Mouse (Mus musculus) 416B (cell line): ENCODE measurements around the gene Zfp524.

Experiments
- DNase-seq: peaks from one replicate; pipeline ENCODE4 v3.0.0; 2011; ENCODE audit warnings: low read depth

Zfp524 gene

DNA sequence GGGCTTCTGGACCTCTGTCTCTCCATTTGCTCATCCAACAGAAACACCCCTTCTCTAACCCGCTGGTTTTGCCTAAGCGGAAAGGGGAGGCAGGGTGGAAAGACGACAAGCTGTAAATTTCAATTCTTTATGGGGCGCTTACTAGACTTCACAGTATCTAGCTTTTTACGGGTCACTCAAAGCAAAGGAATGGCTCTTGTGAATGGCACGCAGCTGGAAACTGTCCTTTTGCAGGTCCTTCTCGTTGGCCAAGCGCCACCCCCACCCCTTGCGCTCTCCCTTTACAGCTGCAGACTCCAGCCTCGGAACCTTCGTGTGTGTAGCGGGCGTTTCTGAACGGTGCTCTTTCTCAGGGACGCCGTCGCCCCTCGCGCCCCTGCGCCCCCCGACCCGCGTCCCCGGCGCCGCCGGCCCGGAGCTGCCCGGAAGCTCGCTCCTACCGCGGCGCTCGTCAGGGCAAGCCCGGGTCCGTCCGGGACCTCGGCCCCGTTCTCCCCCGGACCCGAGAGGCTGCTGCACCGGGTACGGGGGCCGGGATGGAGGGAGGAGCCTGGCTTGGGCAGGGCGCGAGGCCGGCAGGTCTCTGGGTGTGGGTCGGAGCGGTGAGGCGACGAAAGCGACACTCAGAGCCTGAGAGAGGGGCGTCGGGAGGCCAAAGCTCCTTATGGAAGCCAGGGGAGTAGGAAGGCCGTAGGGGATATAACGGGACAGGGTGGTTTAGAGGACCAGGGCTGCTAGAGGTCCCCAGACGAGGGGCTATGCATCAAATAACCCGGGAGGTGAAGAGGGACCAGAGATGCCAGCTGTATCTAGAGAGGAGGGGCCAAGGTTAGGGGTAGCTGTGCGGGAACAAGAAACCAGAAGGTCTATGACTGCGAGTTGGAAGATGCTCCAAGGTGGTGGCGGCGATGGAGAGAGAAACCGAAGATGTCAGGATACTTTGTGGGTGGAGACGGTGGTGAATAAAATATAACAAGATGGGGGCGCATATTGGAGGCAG lies 37.3 kb downstream of the Zfp524 start, which contains the start of gene Zfp580:
Gene Zfp580 (plus strand): TSS at position 346 of the 1,000 bp plus-strand sequence.
- DNase-seq: peak; percentile 76

DNA sequence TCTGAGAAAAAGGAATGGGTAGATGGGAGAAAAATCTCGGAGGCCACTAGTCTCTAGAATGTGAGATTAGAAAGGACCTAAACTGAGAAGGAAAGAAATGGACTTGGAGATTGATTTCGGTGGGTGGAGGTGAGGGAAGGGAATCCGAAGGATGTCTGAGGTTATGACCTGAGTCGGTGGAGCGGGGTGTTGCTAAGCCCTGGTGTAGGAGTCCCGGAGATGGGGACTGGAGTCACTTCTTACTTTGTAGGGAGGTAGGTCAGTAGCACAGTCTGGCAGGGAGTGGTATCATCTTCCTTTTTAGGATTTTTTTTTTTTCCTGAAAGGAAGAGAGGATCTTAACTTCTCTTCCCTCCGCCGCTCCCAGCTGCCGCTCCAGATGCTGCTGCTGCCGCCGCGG lies 38.2 kb downstream of the Zfp524 start:
- DNase-seq: no peak

DNA sequence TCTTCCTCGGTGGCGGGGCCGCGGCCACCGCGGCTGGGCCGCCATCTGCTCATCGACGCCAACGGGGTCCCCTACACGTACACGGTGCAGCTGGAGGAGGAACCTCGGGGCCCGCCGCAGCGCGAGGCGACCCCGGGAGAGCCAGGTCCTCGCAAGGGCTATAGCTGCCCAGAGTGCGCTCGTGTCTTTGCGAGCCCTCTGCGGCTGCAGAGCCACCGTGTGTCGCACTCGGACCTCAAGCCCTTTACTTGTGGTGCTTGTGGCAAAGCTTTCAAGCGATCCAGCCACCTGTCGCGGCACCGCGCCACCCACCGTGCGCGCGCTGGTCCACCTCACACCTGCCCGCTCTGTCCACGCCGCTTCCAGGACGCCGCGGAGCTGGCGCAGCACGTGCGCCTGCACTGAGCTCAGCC lies 38.7 kb downstream of the Zfp524 start:
- DNase-seq: no peak

DNA sequence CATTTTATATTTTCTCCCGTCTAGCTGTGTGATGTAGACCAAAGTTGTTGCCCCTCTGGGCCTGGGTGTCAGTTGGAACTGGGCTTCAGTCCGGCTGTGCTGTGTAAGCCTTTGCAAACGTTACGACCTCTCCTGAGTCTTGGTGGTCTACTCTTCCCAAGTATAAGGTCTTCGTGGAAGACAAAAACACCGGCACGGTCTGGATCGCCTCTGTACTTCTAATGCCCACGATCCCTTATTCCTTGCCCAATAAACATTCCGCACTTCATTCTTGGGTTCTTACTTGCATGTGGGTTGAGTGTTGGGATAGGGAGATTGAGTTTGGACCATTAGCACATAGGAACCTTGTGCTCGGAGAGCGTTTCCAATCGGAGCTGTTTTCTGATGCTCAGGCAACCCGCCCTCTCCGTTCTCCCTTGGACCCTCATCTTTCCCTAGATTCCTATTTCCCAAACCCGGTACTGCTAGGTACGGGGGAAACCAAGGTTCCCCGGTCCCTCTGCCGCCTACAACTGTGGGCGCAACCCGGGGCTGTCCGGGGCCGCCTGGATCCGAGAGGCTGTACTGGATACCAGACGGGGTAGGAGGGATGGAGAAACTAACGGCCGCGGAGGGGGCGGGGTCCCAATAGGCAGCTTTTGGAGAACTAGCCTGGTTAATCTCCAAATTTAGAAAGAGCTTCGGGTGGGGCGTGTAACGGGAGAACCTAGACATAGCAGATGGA lies 39.4 kb downstream of the Zfp524 start:
- no peak for DNase-seq

DNA sequence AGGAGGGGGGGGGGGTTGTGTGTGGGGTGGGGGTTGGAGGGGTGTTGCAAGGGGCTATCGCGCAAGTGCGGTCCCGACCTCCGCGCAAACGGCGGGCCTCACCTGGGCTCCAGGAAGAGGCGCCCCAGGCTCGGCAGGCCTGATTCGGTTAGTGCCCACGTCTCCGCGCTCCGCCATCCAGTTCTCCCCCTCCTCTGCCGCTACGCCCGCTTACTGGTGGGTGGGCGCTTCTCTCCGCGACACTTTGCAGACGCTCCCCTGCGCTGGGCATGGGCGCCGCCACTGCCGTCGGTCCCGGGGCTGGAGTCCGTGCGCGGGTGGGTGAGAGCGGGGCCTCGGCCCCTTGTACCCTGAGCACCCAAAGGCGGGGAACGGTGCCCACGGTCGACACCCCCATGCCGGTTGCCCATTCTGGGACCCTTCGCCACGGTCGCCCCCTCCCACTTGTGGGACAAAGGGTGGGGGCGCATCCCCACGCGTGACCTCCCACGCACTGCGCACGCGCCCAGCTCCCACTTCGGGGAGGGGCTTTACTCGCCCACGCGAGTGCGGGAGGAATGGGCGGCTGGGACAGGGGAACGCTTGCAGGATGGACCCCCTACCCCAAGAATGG lies 42.5 kb downstream of the Zfp524 start:
- no peak for DNase-seq

DNA sequence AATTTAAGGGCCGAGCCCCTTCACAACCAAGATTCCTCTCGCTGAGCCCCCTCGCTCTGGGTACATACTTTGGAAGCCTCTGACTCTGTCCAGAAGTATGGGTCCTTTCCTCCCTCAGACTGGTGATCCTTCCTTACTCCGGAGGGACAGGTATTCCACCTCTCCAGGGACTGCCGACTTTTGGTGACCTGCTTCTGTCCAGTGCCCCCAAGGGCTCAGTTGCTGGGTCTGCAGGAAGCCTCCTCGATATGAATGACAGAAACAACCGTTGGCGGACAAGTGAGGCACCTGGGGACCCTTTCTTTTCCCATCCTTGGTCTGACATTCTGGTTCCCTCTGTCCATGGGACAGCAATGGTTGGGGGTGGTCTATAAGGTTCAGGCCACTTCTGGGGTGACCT lies 43.2 kb downstream of the Zfp524 start:
- DNase-seq: no peak

DNA sequence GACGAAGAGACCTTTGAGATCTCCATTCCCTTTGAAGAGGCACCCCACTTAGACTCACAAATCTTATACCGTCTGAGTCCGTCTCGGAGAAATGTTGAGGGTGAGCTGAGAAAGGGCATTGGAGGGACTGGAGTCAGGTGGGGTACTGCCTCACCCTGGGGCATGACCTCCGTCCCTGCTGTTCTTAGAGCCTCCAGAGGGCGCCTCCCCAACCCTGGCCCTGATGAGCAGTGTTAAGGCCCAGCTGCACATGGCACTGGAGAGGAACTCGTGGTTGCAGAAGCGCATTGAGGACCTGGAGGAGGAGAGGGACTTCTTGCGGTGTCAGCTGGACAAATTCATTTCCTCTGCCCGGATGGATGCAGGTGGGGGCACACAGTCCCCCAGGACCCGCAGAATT lies 43.6 kb downstream of the Zfp524 start:
- peak; percentile 79 for DNase-seq

DNA sequence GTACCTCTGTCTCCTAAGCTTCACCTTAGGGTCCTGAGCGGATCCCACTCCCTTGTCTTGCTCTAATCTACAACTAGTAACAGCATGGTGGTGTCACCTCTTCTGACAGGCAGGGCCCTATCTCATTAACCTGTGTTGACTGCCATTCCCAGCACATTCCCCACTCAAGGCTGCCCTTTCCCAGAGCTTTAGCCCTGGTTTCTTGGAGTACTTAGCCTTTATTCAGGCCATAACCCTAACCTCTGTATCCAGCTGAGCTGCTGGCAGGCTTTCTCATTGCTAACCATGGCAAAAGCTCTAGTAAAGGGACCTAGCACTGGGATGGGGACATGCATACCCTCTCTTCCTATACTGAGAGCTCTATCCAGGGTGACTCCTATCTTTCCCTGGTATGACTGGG lies 44.4 kb downstream of the Zfp524 start:
- no peak for DNase-seq

DNA sequence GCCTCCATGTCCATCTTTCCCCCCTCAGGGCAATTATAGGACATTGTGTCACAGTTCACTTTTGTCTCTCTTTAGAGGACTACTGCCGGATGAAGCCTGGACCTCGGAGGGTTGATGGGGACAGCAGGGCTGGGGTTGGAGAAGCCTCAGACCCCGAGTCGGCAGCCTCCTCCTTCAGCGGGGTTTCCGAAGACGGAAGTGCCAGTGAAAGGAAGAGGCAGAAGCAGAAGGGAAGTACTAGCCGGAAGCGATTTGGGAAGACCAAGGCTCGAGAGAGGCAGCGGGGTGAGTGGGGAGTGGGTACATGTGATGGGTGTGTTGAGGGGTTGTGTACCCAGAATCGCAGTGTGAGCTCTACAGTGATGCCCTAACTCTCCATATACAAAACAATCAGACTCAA lies 45.2 kb downstream of the Zfp524 start:
- DNase-seq: no peak

DNA sequence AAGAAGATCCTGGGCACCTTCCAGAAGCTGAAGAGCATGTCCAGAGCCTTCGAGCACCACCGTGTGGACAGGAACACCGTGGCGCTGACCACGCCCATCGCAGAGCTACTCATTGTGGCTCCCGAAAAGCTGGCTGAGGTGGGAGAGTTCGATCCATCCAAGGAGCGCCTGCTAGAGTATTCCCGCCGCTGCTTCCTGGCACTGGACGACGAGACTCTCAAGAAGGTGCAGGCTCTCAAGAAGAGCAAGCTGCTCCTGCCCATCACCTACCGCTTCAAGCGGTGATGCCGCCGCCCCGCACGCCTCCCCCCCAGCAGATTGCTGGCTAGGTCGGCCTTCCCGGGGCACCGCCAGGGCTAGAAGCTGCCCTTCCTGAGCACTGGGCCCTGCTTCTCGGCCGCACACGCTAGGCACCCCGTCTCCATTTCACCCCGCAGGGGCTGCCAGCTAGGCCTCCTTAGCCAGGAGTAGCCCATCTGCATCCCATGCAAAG lies 46.1 kb downstream of the Zfp524 start:
- DNase-seq: peak; percentile 89

DNA sequence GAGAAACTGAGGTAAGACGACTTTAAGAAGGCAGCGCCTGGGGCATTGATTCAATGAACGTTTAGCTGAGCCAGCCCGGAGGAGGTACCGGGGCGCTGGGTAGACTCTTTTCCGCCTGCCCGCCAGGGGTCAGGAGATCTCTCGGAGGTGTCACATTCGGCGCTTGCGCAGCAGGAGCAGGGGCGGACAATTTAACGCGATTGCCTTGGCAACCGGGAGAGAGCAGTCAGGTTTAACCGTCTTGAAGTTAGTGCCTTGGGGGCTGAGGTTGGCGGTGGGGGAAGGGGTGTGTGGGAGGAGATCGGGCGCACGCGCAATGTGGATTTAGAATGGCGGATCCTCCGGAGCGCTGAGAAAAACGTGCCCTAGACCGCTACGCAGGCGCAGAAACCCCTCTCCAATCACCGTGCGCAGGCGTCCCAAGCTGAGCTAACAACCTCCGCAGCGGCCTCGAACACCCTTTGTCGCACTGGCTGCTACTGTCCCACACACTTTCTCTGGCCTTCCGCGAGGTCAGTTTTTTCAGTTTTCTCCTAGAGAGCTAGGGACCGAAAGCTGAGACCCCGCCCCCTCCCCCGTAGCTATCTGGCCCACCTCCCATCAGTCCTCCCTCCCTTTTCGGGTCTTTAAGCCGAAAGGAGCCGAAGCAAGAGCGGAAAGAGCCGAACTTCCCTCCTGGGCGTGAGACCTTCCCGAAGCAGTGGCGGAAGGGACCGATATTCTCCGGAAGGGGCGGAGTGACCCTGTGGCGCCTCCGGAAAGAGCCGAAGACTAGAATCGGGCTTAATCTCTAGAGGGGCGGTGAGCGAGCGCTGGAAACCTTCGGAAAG lies 46.9 kb downstream of the Zfp524 start:
- peak; percentile 98 for DNase-seq

DNA sequence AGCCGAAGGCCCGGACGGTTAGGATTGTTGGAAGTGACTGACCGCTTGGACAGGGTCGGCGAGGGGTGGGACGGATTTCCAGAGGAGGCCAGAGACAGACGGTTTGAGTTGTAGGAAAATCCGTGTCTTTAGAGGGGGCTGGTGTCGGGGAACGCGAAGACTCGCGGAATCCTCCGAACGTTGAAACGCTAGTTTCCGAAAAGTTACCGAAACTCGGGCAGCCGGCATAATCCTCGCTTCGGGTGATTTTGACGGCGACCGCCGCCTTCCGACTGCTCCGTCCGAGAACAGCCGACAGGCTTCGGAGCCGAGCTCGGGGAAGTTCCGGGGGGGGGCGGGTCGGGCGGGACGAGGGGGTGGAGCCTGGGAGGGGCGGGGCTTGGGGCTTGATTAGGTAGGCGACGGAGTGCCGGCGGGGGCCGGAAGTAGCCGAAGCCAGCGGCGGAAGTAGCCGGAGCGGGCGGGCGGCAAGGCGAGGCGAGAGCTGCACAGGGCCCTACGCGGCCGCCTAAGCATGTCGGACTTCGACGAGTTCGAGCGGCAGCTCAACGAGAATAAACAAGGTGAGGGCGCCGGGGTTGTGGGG lies 47.7 kb downstream of the Zfp524 start, which contains the start of gene U2af2:
Gene U2af2 (plus strand): TSS at position 370 of the 586 bp plus-strand sequence.
- peak; percentile 96 for DNase-seq

DNA sequence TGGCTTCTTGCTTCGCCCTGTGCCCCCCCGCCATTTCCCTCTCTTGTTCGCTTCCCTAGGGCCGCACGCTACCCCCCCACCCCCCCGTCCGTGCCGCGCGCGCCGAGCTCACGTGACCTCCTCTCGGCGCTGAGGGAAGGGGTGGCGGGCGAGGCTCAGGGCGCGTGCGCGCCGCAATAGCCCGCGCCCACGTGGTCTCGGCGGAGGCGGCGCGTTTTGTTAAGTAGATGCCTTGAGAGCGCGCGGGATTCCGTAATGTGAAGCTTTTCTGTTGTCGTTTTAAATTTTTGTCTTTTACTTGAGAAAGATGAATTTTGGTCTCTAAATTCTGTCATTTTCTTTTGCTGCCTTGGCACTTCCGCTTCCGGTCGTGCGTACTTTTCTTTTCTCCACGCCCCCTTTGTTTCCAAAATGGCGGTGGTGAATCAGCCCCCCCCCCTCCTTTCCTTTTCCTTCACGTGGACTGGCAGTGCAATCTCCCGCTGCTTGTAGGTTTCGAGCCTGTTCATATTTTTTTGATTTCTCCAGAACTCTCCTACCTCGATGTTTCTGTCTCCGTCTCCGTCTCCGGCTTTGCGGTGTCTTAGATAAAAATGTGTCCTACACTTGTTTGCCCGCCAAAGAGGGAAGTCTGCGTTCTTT lies 48.3 kb downstream of the Zfp524 start:
- peak; percentile 94 for DNase-seq

DNA sequence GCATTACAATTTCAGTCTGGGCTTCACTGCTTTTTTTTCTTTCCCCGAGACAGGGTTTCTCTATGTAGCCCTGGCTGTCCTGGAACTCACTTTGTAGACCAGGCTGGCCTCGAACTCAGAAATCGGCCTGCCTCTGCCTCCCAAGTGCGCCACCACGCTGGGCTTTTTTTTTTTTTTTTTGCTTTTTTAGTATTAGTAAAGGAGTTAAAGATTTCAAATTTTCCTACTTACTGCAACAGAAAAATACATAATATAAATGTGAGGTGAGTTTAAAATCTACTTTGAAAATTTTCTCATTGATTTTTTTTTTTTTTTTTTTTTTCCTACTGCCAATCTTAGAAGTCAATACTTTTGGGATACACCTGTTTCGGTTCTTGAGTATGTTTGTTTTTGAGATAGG lies 50.7 kb downstream of the Zfp524 start:
- no peak for DNase-seq
